Mouse (Mus musculus) CD4-positive, CD25-positive, alpha-beta regulatory T cell, adult 4 months (primary cell): ENCODE measurements at regions not wholly inside any gene's neighbourhood (a gene's known extent, or its start where the extent isn't known, plus 50 kb on each side); places are given as distances from the start of the nearest gene placed in this dataset.
A peak's percentile ranks its signal among the peaks of the same experiment; 100 is the strongest.

Experiments
- ATAC-seq: one replicate; pipeline ENCODE4 v1.8.0; 2017

- ATAC-seq: no peak
Observed at GRCm38 (mm10) chr3:129386522-129386921, 54.0 kb upstream of the Enpep start.

GRCm38 (mm10) chr3:129390506-129390905 lies 58.0 kb upstream of the Enpep start:
- ATAC-seq: no peak

GRCm38 (mm10) chr3:129391888-129392813 lies 59.6 kb upstream of the Enpep start:
- ATAC-seq: no peak

DNA sequence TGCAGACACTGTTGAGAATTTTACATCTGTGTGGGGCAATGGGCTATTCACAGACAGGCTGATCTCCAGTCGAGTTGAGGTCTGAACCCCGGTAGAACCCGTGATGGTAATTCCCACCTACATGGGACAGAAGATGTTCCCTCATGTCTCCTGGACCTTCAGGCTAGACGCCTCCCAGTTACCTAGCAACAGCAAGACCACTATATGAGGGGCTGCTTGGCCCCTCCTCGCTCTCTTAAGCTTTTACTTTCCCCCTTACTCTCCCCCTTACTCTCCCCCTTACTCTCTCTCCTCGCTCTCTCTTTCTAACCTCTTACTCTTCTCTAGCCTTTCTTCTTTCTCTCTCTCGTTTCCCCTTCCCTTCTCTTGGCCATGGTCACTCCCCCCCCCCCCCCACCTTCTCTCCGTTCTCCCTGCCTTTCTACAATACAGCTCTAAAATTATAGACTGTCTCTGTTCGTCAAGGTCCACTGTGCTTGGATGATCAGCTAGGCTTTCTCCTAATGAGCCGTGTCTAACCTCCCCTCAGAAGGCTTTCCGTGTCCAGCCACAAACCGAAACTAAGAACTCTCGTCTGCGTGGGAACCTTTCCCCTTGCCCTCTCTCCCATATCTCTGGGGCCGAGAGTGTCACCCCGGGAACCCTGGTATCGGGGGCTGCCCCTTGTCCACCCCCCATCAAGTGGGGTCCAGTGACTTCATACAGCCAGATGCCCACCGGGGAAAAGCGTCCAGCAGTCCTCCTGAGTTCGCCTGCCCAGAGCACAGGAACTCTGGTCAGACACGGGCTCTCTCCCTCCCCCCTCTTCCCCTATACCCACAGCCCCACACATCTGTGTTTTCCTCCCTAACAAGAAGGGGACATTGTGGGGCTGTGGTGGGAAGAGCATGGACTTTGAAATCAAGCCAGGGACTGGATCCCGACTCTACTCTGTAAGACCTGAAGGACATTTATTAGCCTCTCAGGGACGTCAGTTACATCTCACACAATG lies 60.6 kb upstream of the Enpep start:
- ATAC-seq: no peak

- ATAC-seq: no peak
Observed at GRCm38 (mm10) chr3:129397481-129397880, 65.0 kb upstream of the Enpep start.

DNA sequence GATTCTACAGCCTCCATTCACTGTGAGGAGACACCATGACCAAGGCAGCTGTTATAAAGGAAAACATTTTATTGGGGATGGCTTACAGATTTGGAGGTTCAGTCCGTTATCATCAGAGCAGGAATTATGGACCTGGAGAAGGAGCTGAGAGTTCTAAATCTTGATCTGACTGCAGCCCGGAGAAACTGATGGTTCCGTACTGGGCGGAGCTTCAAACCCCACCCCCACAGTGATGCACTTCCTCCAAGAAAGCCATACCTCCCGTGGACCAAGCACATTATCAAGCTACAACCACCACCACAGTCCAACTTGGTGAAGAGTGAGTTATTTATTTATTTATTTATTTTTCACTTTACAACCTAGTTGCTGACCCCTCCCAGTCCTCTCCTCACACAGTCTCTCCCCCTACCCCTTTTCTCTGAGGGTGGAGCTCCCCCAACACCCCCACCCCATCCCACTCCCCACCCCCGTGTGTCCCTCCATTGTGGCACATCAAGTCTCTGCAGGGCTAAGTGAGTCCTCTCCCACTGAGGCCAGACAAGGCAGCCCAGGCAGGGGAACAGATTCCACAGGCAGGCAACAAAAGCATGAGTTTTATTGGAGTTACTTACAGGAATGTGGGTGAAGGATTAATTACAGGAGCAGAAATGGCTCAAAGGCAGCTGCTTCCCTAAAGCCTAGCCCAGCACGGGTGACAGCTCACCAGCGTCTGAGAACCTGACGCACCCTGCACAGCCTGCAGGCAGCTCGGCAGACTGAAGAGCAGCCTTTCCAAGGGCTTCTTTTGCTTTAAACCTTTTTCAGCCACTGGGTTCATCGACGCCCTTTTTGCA lies 67.8 kb upstream of the Enpep start:
- no peak for ATAC-seq

DNA sequence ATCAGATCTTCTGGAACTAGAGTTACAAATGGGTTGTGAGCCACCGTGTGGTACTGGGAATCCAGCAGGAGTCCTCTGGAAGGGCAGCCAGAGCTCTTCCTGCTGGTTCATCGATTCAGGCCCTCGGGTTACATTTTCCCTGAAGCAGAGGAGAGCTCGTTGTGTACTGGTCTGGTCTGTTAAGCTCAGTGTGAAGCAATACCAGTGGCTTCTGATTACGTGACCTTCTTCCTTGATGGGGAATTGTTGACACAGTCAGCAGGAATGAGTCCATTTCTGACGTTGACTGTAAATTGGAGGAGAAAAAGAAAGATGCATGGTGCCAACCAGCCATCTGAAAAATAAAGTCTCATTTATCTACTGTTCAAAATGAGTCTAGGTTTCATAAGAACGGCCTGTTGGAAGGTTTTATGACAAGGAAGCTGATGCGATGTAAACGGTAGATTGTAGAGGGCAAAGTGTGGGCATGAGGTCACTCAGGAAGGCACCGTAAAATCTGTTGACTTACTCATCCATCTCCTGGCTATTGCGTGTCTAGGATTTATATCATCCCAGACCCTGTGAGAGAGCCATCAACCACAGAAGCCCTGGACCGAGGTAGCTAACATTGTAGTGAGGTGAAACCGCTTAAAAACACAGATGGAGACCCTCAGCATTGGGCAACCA lies 79.0 kb upstream of the Enpep start:
- ATAC-seq: no peak

GRCm38 (mm10) chr3:129412126-129412960 lies 79.8 kb upstream of the Enpep start:
- no peak for ATAC-seq

- no peak for ATAC-seq
Observed at GRCm38 (mm10) chr3:129412961-129413246, 80.4 kb upstream of the Enpep start.

GRCm38 (mm10) chr3:129415656-129416055 lies 83.1 kb upstream of the Enpep start:
- no peak for ATAC-seq

GRCm38 (mm10) chr3:129416337-129416736 lies 83.8 kb upstream of the Enpep start:
- ATAC-seq: no peak

- peak; percentile 97 for ATAC-seq
Observed at GRCm38 (mm10) chr3:129421620-129422239, 89.2 kb upstream of the Enpep start.

GRCm38 (mm10) chr3:129428750-129429149 lies 96.2 kb upstream of the Enpep start:
- ATAC-seq: no peak

DNA sequence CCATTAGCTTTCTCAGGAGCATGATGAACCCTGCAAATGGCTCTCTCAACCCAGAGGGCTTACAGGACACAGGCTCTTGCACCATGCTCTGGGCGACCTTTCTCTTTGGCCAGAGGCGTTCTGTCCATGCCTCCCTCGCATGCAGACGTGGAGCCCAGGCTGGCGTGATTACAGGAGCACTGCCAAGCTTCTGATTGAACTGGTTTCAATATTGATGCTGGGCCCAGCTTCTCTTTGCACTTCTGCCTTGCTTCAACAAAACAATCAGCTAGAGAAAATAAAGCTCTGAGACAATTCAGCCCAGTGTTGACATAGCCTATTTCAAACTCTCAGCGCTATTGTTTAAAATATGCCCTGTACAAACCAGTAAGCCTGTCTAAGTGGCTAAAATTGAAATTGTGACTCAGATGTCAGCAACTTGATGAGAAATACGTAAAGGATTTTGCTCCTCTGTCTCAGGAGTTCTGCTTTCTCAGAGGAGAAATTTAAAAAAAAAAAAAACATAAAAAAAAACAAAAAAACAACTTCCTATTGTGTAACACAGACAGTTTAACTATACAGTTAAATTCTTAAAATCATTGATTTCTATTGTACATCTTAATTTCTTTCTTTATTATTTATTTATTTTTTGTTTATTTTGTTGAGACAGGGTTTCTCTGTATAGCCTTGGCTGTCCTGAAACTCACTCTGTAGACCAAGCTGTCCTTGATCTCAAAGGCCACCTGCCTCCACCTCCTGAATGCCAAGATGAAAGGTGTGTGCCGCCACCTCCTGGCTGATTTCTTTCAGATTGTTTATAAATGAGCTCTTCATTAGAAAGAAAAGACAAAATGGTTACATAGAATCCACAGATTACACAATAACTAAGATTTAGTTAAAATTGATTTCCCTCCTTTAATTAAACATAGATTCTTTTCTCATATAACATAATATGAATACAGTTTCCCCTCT lies 96.9 kb upstream of the Enpep start:
- no peak for ATAC-seq

DNA sequence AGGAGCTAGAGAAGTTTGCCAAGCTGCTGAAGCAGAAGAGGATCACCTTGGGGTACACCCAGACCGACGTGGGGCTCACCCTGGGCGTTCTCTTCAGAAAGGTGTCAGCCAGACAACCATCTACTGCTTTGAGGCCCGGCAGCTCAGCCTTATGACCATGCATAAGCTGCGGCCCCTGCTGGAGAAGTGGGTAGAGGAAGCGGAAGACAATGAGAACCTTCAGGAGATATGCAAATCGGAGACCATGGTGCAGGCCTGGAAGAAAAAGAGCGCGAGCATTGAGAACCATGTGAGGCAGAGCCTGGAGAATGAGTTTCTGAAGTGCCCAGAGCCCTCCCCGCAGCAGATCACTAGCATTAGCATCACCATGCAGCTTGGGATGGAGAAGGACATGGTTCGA lies 98.1 kb upstream of the Elovl6 start:
- no peak for ATAC-seq

- ATAC-seq: no peak
Observed at GRCm38 (mm10) chr3:129437687-129438086, 94.5 kb upstream of the Elovl6 start.

- no peak for ATAC-seq
Observed at GRCm38 (mm10) chr3:129442756-129443155, 89.4 kb upstream of the Elovl6 start.

GRCm38 (mm10) chr3:129444221-129444620 lies 87.9 kb upstream of the Elovl6 start:
- ATAC-seq: no peak

GRCm38 (mm10) chr3:129445961-129446360 lies 86.2 kb upstream of the Elovl6 start:
- no peak for ATAC-seq
